Mouse (Mus musculus): ENCODE measurements around the gene Kcnma1. TPM values are rescaled to one million over a fixed set of nuclear protein-coding genes. Genes with fewer than 3 reads are reported as not detected.

Gene Kcnma1
- total RNA-seq, 2 experiments from 2014 or later: 183 to 192 TPM

DNA sequence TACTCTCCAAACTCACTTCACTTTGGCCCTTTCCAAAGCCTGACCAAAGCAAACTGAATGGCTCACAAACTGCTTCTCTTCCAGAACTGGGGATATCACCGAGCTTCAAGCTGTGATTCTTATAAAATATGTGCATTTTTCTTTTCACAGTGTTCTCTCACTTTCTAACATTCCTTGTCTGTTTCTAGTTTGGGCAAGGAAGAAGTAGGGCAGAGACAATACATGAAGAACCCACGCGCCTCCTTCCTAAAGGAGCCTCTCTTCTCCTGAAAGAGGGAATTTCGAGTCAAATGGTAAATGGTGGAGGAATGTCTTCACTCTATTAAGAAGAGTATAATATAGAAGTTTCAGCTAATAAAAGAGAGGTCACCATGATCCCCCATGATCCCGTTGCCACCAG, 709.0 kb downstream of the Kcnma1 start:
- intact Hi-C loops (cut with DNase I): no loop called here
- DNase-seq (ENCODE audit: low spot score in 2 of 2): peak in 1 of 2 experiments; percentile 48

DNA sequence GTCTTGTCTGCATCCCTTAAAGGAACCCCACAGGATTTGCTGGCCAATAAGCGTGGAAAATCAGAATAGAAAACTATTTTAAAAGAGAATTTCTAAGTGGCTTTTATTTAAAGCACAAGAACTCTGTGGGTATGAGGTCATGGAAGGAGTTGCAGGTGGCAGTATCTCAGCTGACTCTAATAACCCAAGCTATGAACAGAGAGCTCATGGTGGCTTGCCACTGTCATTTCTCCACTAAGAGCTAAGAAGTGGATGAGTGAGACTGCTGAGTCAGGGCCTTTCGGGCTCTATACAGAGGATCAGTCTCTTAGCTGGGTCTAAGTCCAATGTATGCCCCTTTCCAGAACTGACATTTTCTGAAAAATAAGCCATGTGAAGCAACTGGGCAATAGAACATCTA, 713.8 kb downstream of the Kcnma1 start:
- intact Hi-C loops (cut with DNase I): no loop called here
- no peak for DNase-seq (ENCODE audit: low spot score in 2 of 2)

DNA sequence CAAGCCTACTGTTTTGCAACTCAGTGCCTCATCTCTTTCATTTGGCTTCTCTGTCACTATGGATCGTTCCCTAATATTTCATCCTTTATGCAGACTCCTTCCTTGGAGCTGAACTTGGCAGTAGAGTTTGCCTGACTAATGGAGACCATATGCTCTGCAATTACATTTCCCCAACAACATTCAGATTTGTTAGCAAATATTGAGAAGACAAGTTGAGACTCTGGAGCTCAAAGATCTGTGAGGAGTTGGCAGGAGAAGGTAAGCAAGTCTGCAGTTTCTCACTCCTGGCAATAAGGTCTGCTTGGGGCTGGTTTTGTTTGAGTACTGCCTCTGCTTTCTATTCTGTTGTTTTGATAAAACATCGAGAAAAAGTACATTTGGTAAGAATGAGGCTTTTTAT, 723.7 kb downstream of the Kcnma1 start:
- no peak for DNase-seq (ENCODE audit: low spot score in 2 of 2)
- intact Hi-C loops (cut with DNase I): no loop called here

DNA sequence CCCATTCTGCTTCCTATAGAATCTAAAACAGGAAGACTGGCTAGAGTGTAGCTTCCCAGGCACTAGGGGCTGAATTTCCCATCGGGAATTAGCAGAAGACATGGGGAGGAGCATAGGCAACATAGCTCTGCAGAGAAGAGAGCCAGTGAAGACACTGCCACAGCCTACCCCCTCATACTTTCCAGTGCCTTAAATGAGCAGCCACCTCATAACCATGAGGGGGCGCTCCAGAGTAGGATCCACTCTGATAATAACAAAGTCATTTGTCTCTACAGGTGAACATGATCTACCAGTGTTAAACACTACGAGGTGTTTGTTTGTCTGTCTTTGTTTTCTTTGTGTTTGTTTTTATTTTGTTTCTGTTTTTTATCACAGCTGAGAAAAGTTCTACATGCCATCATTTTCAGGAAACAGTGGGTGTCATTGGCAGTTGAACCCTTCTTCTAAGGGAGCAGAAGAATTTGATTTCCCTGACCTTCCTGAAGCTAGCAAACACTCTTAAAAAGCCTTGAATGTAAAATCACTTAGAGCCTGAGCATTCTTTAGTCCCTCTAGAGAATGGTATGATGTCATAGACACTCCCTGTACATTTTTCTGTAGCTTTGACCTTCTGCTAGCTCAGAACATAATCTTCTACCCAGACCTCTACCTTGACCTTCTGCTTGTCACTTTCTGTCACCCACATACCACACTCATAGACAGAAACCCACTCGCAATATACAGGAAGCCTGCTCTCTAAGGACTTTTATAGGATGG, 747.6 kb downstream of the Kcnma1 start:
- intact Hi-C loops (cut with DNase I): no loop called here

DNA sequence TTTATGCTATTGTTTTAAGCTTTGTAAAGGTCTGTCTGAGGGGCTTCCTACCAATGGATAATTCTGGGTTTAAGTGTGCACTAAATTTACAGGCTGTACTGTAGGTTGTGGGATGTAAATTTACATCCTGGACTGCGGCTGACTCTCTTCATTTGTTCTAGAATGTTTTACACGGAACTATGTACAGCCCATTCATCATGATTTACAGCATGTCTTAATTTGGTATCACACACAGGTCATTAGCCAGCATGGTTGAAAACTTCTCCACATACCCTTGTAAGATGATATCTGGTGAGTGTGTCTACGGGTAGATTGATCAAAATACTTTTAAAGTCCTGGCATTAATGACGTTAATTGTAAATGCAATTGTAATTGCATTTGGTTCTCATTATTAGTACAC, 761.1 kb downstream of the Kcnma1 start:
- intact Hi-C loops (cut with DNase I): no loop called here
- DNase-seq (ENCODE audit: low spot score in 2 of 2): no peak

More for the DNA sequence above, 747.6 kb downstream of the Kcnma1 start:
- no peak for DNase-seq (ENCODE audit: low spot score in 2 of 2)

DNA sequence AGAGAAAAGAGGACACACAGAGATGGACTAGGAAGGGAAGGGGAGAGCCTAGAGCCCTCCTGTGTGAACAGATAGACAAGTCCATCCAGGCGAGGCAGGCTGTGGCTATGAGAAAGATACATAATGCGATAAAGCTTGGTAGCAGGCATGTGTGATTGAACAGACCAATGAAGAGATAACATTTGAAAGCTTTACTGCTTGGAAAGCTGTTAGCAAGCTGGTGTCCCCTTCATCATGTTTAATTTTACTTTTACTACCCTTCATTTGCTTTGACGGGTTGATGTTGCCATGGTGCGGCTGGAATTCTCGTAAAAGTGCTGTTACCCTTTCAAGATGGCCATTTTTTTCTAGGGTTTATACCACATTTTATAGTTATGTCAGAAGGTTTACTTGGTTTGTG, 769.8 kb downstream of the Kcnma1 start:
- intact Hi-C loops (cut with DNase I): no loop called here
- no peak for DNase-seq (ENCODE audit: low spot score in 2 of 2)

DNA sequence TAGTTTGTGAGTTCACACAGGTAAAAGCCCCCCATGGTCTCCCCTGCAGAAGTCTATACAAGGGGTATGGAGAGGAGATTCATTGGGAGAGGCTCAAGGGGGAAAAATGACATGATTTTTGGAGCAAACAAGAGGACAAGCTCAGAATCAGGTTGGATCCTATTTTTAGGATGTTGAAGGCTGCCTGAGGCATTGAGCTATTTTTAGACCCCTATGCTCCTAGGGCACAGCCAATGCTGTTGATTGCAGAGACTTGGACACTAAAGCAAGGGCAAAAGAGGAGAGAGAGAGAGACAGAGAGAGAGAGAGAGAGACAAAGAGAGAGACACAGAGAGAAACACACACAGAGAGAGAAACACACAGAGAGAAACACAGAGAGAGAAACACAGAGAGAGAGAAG, 770.4 kb downstream of the Kcnma1 start:
- no peak for DNase-seq (ENCODE audit: low spot score in 2 of 2)
- intact Hi-C loops (cut with DNase I): no loop called here

Other genes starting within 250 kb of the Kcnma1 start
- 10 to 100 TPM; 36.7 to 37.3 TPM for gene Dlg5, start 231.4 kb upstream of the Kcnma1 start, total RNA-seq (2021)

All from left cerebral cortex, postnatal 25 days (tissue).